Mouse (Mus musculus): ENCODE results near the gene Arfgap3.
"Not testable (repeated sequence)": the region's sequence is repeated elsewhere in the genome, so short reads cannot be mapped to it uniquely, and the experiment has no call there.

Gene Arfgap3

GRCm38 (mm10) chr15:83344956-83345355 is 5.1 kb downstream of the Arfgap3 start:
- no peak for DNase-seq

DNA sequence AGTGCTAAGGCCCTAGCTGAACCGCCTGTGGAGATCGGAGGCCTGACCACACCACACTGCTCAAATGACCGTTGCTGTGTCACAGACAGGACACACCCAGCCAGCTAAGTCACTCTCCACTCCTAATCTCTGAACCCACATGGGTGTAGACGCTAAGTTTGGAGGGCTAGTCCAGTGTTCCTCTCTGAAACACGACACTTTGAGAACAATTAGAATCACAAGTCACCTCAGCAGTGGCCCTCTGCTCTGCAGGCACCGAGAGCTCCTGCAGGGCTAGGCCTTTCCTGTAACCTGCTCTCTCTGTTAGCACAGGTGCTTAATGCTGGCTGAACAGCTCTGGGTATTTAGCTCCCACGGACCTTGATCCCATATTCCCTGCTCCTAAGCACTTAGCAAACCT is 5.9 kb downstream of the Arfgap3 start:
- no peak for DNase-seq

DNA sequence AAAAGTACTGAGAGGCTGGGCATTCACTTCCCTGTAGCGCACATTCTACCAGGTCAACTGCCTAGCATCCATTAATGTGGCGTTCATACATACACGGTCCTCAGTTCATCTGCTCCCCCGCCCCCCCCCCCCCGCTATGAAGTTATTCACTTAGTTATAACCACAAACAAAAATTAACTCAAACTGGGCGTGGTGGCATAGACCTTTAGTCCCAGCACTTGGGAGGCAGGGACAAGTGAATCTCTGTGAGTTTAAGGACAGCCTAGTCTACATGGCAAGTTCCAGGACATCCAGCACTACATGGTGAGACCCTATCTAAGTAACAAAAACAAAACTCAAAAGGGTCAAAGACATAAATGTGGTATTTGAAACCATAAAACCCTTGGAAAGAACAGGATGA is 11.1 kb downstream of the Arfgap3 start:
- DNase-seq: no peak

DNA sequence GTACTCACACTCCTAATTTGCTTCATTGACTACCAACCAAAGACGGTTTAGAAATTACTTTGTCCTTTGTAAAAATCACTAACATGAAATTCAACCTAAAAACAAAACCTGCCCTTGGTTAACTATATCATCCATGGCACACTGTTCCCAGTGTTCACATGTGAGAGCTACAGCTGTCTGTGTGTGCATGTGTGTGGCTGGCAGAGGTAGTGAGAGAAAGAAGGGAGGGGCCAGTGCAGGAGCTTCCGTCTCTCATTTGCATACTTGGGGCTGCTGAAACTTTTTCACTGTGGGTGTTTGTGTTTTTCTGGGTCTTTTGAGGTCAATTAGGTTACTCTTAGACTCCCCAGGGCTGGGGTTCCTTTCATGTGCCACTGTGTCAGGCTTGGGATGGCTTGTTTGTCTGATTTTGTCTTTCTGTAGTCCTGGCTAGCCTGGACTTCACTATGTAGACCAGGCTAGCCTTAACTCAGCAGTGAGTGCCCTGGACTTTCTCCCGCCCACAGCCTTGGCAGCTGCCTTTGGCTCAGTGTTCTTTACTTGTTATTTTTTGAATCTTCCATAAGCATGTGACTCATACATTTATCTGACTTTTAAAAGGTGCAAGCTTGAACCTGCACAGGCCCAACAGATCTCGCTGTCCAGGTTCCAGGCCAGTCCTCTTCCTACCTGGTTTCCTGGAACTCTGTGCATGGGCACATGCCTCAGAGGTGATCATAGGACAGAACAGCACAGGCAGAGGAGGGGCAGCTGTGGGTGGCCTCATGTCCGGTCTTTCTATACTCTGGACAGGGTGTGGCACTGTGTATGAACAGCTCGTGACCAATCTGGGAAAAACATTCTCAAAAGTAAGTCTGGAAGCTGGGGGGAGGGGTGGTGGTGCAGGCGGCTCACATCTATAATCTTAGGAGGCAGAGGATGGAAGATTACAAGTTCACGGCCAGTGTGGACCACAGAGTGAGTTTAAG is 11.9 kb downstream of the Arfgap3 start:
- DNase-seq: no peak

GRCm38 (mm10) chr15:83332373-83332772 is 17.7 kb downstream of the Arfgap3 start:
- DNase-seq: no peak

GRCm38 (mm10) chr15:83328952-83329351 is 21.1 kb downstream of the Arfgap3 start:
- no peak for DNase-seq

GRCm38 (mm10) chr15:83323071-83323470 is 27.0 kb downstream of the Arfgap3 start:
- DNase-seq: no peak

GRCm38 (mm10) chr15:83314914-83315313 is 35.1 kb downstream of the Arfgap3 start:
- DNase-seq: no peak

GRCm38 (mm10) chr15:83309878-83310277 is 40.2 kb downstream of the Arfgap3 start:
- no peak for DNase-seq

GRCm38 (mm10) chr15:83308708-83309107 is 41.3 kb downstream of the Arfgap3 start:
- not testable (repeated sequence) for DNase-seq

DNA sequence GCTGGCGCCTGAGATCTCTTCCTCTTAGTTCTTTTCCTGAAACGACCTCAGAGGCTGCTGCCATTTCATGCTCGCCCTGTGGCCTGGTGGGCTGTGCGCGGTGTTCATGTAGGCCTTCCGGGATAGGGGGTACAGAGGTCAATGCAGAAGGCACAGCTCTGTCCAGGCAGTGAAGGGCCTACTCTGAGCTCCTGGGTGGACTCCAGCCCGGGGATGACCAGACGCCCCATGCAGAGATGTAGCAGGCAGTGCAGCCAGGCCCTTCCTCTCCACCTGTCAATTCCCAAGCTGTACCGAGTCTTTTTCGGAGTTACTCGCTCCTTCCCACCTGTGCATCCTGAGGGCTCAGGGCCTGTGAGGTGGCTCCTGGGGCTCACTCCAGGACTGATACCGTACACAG is 43.9 kb downstream of the Arfgap3 start:
- no peak for DNase-seq

DNA sequence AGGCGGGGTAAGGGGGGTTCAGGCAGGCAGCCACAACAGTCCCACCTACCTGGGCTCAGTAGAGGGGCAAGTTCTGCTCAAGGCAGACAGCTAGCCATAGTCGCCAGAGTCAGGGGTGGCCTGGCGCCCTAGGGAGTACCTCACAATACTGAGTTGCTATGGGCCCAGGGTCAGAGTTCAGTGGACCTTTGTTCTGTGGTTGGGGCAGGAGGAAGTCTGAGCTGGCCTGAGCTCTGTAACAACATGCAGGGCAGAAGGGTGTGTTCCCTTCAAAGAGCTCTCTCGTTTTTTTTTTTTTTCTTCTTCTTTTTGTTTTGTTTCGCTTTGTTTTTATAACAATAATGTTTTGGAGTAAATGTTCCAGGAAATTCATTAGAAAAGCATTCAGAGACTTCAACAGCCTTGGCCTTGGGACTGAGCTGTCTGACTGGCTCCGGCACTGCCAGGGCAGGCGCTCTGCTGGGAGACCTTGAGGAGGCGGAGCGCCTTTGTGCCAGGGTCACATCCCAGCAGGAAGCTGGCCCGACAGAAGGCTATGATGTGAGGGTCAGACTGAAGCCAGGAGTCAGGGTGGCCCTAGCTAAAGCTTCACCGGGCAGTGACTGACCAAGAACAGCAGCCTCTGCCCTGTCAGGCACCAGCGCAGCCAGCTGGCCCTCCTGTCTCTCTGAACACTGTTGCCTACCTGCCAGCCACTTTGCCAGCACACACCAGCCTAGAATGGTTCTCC is 44.7 kb downstream of the Arfgap3 start:
- DNase-seq: no peak

GRCm38 (mm10) chr15:83304804-83305191 is 45.2 kb downstream of the Arfgap3 start:
- no peak for DNase-seq

DNA sequence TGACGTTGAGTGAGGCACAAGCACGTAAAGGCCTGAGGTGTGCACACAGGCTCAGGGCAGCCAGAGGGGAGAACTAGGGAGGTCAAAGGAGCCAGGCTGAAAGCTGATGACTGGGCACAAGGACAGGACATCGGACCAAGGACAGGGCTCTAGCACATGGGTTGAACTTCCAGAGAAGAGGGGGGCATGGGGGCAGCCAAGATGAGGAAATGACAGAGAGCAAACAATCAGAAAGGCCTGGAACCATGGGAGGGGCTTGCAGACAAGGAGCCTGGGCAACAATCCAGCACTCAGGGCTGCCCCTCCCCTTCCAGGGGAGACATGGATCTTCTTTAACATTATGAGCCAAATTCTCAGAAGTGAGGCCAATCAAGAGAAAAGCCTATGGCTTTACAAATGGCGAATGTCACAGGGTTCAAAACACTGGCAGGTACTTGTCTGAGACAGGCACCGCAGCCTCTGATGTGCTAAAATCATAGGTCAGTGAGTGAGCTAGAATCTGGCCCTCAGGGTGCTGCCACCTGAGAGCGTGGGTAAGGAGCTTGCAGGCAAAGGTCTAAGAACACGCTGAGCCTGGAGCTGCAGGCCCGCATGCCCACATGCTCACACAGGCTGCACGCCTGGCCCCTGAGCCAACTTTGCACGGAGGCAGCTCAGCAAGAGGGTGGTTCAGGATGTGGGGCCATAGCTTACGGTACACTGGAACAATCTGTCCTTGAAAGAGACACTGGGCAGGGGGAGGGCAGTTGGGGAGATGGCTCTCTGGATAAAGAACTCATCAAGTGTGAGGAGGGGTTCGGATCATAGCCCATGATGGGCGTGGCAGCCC is 46.2 kb downstream of the Arfgap3 start:
- no peak for DNase-seq

- DNase-seq: no peak
Measured at GRCm38 (mm10) chr15:83299916-83300582, 50.0 kb downstream of the Arfgap3 start.

GRCm38 (mm10) chr15:83299450-83299849 is 50.6 kb downstream of the Arfgap3 start:
- no peak for DNase-seq

GRCm38 (mm10) chr15:83298810-83299209 is 51.2 kb downstream of the Arfgap3 start:
- no peak for DNase-seq

DNA sequence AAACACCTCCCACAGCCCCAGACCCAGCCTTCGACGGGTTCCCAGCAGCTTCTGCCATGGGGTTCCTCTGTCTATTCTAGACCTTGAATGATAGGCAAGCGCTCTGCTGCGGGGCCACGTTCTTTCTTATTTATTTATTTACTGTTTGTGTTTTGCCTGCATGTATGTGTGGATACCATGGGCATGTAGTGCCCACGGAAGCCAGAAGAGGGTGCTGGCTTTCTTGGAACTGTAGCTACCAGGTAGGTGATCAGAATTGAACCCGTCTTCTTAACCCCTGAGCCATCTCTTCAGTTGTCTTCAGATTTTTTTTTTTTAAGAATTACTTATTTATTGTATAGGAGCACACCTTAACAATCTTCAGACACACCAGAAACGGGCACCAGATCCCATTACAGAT is 51.7 kb downstream of the Arfgap3 start:
- DNase-seq: no peak

- DNase-seq: no peak
Measured at GRCm38 (mm10) chr15:83296771-83297311, 53.2 kb downstream of the Arfgap3 start.

DNA sequence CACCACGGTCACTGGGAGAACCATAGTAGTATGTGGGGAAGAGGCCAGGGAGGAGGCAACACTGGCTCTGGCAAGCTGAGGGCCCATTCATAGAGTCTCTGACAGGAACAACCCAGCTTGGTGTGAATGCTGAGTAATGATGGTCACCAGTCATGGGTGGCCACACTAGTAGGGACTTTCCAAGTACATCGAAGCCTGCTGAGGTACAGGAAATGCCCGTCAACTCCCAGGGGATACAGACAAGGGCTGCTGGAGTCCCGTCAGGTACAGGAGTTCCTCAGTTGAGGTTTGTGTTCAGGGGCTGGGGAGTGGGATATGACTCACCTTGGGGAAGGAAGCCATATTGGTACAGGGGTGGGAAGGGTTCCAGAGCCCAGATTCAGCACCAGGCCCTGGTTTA is 54.0 kb downstream of the Arfgap3 start:
- DNase-seq: no peak

GRCm38 (mm10) chr15:83294954-83295353 is 55.1 kb downstream of the Arfgap3 start:
- DNase-seq: no peak

Data from spleen, adult 18-20 months (tissue).